Mouse (Mus musculus) yolk sac, embryonic 10.5 days (tissue): ENCODE measurements around the gene Bcas3.
A peak's percentile ranks its signal among the peaks of the same experiment; 100 is the strongest.

Source experiments
- DNase-seq: peaks from one replicate; pipeline ENCODE4 v3.0.0-alpha.2; 2017; ENCODE audit warnings: low spot score

Bcas3 gene

GRCm38 (mm10) chr11:85540989-85541388 lies 188.0 kb downstream of the Bcas3 start:
- DNase-seq, result no peak

DNA sequence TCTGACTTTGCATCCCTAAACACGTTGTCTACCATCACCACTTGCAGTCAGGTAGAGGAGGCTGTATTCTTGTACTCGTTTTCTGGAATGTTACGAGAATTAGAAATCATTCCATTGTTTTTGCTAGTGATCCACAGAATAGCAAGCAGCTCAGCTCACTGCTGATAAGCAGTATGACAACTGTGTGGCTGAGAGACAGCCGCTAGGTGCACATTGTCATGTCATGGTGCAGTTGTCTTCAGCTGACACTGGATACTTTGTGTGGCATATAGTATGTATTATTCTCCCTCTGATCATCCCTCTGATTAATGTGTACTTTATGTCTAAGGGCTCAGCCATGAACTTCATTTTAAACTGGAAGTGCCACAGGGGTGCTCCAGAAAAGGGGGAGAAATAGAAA lies 190.3 kb downstream of the Bcas3 start:
- no peak for DNase-seq

GRCm38 (mm10) chr11:85545602-85546001 lies 192.6 kb downstream of the Bcas3 start:
- DNase-seq, result no peak

DNA sequence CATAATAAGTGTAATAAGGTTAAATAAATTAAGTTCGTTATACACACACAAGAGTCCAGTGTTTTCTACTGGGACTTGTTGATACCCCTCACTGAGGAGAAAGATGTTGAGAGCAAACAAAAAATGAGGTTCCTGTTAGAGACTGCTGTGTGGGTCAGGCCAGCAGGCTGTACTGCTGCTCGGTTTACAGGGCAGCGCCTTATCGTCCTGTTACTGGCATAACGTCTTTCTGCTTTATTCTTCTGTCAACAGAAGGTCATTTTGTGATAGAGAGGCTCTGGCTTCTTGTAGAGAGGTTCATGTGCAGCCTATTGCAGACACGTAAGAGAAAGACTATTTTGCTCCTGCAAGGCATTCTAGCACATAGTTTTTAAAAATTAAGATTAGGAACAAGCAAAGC lies 195.0 kb downstream of the Bcas3 start:
- DNase-seq, result no peak

DNA sequence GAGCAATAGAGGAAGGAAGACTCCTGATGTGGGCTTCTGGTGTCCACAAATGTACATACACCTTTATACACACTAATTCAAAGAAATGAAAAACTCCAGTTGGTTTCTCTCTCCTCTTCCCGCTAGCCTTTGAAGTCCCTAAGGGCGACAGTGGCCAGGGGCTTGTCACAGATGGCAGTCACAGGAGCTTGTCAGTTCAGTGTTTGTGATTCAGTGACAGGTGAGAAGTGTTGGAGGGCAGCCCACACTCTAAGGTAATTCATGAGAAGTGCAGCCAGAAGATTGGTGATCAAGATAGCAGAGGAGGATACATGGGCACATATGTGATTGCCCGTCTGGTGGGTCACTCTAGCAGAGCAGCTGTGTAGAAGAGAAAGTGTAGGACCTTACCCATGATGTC lies 196.7 kb downstream of the Bcas3 start:
- no peak for DNase-seq

GRCm38 (mm10) chr11:85555066-85555465 lies 202.1 kb downstream of the Bcas3 start:
- no peak for DNase-seq

- no peak for DNase-seq
Measured at GRCm38 (mm10) chr11:85555721-85556120, 202.8 kb downstream of the Bcas3 start.

GRCm38 (mm10) chr11:85565068-85565467 lies 212.1 kb downstream of the Bcas3 start:
- no peak for DNase-seq

DNA sequence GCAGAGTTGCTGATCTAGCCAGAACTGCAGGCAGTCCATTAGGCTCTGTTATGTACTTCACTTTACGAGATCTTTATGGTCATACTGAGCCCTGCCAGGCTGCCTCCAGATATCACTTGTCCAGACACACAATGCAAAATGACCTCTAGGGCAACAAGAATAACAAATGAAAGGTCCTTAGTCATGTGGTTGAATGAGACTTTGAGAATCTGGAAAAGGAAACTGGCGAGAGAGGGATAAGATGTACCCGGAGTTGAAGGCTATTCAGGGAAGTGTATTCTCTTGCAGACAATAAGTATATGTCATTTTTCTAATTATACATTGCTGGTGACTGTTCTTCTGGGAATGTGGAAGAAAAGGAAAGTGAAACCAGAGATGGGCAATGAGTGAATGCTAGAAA lies 218.1 kb downstream of the Bcas3 start:
- DNase-seq, result no peak

DNA sequence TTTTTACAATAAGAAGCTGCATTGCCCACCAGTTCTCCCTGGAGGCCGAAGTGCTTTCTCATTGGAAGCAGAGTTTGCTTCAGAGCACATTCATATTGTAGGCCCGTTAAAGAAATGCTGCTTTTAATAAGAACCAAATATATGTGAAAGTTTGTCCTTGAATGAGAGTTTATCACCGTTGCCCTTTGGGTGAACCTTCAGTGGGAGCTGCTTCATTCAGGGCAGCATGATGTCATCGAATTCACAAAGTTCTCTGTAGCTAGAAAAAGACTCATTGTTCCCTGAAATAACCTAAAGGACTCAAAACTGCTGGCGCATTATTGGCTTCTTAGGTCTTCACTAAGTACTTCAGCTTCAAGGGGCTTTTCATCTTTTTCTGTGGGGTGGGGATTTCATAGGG lies 219.0 kb downstream of the Bcas3 start:
- no peak for DNase-seq

GRCm38 (mm10) chr11:85572590-85572989 lies 219.6 kb downstream of the Bcas3 start:
- no peak for DNase-seq

GRCm38 (mm10) chr11:85574496-85574895 lies 221.5 kb downstream of the Bcas3 start:
- peak; percentile 34 for DNase-seq

DNA sequence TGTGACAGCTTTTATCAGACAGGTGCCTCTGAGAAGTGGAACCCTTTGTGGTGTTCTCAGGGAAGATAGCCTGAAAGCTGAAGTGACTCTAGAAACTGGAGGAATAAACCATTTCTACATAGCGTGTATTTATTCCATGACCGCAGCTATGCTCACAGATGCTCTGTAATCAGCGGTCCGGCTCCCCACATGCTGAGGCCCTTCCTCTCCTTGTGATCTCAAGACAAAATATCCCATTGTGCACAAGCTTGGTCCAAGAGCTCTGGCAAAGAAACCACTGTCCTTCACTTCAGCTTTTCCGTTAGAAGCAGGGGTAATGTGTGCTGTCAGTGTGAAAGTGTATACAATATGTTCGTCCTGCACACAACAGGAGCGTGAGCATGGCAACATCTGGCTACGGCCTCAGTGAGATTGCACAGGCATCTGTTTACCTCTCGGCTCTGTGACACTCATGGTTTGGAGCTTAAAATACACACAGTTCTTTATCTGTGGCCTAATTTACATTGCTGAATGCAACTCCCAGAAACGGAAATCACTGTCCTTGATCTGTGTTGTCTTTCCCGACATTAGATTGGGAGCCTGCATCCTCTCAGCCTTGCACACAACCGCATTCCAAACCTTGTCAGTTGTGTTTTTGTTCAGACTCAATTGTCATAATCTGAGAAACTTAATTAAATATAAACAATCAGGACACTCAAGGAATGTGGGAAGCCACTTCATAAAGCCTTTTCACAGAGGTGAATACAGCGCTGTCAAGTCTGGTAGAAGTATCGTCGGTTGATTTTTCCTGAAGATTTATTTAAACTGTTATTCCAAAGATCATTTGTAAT lies 225.1 kb downstream of the Bcas3 start:
- no peak for DNase-seq

- no peak for DNase-seq
Measured at GRCm38 (mm10) chr11:85584086-85584485, 231.1 kb downstream of the Bcas3 start.

GRCm38 (mm10) chr11:85593636-85594035 lies 240.7 kb downstream of the Bcas3 start:
- no peak for DNase-seq

DNA sequence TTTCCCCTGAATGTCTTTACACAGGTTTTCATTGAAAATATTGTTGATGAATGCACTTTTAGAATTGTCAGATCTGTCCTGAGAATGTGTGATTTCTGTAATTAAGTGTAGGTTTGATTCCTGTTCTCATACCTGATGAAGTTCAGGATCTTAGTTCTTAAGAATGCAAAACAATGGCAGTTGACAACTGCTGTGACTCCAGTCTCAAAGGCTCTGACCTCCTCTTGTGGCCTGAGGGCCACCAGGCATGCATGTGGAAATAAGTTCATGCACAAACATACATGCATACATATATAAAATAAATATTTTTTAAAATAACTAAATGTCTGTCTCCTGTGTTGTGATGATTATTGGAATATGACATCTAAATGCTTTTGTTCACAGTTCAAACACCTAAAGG lies 246.3 kb downstream of the Bcas3 start:
- DNase-seq, result no peak

GRCm38 (mm10) chr11:85603546-85604322 lies 250.8 kb downstream of the Bcas3 start:
- DNase-seq, result no peak

- DNase-seq, result no peak
Measured at GRCm38 (mm10) chr11:85609303-85609940, 256.5 kb downstream of the Bcas3 start.

- no peak for DNase-seq
Measured at GRCm38 (mm10) chr11:85613035-85613434, 260.1 kb downstream of the Bcas3 start.

DNA sequence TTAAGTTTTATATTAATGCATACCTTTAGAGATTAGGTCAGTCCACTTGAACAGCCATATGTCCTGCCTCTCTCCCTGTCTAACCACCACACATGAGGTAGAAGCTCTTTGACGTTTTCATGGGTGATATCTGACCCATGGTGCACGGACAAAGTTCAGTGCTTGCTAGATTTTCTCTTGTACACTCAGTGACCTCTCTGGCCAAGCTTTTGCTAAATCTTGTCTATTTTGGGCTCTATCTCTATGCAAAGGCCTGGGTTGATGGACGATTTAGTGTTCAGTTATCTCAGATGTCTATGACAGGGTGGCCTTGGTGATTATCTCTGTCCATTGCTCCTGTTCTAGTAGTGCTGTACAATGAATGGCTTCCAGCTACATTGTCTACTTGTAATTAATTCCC lies 260.6 kb downstream of the Bcas3 start:
- no peak for DNase-seq

GRCm38 (mm10) chr11:85614431-85614830 lies 261.5 kb downstream of the Bcas3 start:
- no peak for DNase-seq

- no peak for DNase-seq
Measured at GRCm38 (mm10) chr11:85615421-85615820, 262.5 kb downstream of the Bcas3 start.

GRCm38 (mm10) chr11:85621486-85621885 lies 268.5 kb downstream of the Bcas3 start:
- no peak for DNase-seq
